Mouse (Mus musculus): ENCODE results near the gene Sort1.

DNA sequence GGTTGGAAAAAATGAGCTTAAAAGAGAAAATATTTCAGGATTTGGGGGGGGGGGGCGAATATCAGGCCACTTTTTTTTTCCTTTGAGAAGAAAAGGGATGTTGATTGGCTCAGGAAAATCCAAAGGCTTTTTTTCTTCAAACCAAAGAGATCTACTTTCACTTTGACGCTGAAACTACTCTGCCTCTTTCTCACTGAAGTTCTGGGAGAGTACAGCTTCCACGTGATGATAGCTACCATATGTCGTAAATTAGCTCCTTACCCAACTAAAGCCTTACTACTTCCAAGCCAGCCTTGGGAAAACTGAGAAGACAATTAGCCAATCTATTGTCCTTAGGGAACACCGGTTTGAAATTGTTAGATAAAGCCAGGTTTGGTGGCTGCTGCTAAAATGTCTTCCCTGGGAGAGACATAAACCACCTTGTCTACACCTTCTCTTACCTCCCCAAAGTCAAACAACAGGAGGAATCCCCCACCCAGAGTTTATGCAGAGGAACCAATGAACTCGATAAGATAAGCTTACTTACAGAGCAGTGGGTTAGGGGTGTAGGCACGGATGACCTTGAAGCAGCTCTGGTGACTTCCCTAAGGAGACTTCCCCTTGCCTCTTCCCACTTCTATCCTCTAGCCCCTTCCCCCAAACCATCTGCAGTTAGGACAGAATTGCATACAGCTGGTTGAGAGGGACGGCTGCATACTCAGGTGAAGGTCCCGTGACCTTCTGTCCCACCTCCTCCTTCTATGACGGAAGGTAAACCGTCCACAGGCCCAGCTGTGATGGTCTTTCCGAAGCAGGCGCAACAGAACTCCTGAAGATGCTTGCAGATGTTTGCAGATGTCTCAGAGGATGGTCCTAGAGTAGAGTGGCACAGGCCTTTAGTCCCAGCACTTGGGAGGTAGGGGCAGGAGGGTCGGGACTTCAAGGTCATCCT is 98.3 kb downstream of the Sort1 start:
- TF ChIP-seq CTCF (IDR thresholded peaks at IDR 0.05; ENCODE audit: extremely low read depth, insufficient read depth, low read length) (no peak), POLR2A (IDR thresholded peaks at IDR 0.05; ENCODE audit: extremely low read depth, insufficient read depth, low read length) (no peak)

Data from cortical plate, adult 2 months (tissue).